In the genomic region with DNA sequence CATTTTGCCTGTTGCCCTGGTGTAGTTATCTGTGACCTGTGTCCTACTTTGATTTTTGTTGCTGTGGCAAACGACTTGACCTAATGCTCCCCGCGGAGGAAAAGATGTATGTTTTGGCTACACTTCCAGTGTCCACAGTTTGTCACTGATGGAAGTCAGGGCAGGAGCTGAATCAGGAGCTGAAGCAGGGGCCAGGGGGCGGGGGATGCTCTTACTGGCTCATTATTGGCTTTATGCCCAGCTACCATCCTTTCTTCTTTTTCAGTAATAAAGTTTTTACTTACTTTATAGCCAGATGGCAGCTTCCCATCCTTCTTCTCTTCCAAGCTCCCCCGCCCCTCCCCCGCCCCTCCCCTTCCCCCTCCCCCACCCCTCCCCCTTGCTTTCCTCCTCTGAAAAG, we compare ENCODE assay signal across 16 mouse cellular contexts. TPM values are rescaled to one million over a fixed set of nuclear protein-coding genes. Genes with fewer than 3 reads are reported as not detected.
"Had no signal": no experiment of that assay in that cellular context is flagged by ENCODE, and none has a peak within 500 bp of the region (broad histone marks: within the 10 kb centered on the region; RNA-seq: fewer than 3 reads in every experiment).

No protein-coding gene starts in this region.

- H3K27ac ChIP-seq: intestine, embryonic 15.5 days; kidney, embryonic 15.5 days; limb, embryonic 15.5 days; liver, embryonic 13.5 days; neural tube, embryonic 15.5 days; stomach, postnatal 0 days had no signal

- H3K4me2 ChIP-seq: intestine, embryonic 15.5 days; kidney, embryonic 15.5 days; limb, embryonic 15.5 days; liver, embryonic 13.5 days; neural tube, embryonic 15.5 days had no signal

- H3K9ac ChIP-seq: intestine, embryonic 15.5 days; kidney, embryonic 15.5 days; limb, embryonic 15.5 days; liver, embryonic 13.5 days; neural tube, embryonic 15.5 days had no signal

- H3K9me3 ChIP-seq: intestine, embryonic 15.5 days; kidney, embryonic 15.5 days; limb, embryonic 15.5 days; liver, embryonic 13.5 days; neural tube, embryonic 15.5 days had no signal

- DNase-seq: kidney, adult 18-20 months; kidney, postnatal 25 days; layer of hippocampus, adult 9-11 months; layer of hippocampus, postnatal 36 days; liver, embryonic 13.5 days; lung, adult 2 months; lung, postnatal 14 days; right cerebral cortex, adult 18-20 months; right cerebral cortex, postnatal 25 days; thymus, postnatal 4 days had no signal

- H3K4me1 ChIP-seq: kidney, embryonic 15.5 days; limb, embryonic 15.5 days; liver, embryonic 13.5 days had no signal

- ATAC-seq: intestine, embryonic 15.5 days had no signal

- H3K4me3 ChIP-seq: intestine, embryonic 15.5 days; kidney, embryonic 15.5 days; limb, embryonic 15.5 days; liver, embryonic 13.5 days; myocyte; neural tube, embryonic 15.5 days had no signal

- H3K27me3 ChIP-seq: intestine, embryonic 15.5 days; limb, embryonic 15.5 days; liver, embryonic 13.5 days; neural tube, embryonic 15.5 days had no signal

- H3K36me3 ChIP-seq: intestine, embryonic 15.5 days; kidney, embryonic 15.5 days; limb, embryonic 15.5 days; liver, embryonic 13.5 days; neural tube, embryonic 15.5 days had no signal

RNA-seq across cellular contexts. Expression of gene Vav1, which starts 50.0 kb away (rescaled TPM):
- polyA plus RNA-seq: myocyte had no signal
